Mouse (Mus musculus): ENCODE results near the gene Sema5a. TPM values are rescaled to one million over a fixed set of nuclear protein-coding genes. Genes with fewer than 3 reads are reported as not detected.

The Sema5a gene
- polyA plus RNA-seq, 1 experiment from 2014 or later, result 17.5 TPM

DNA sequence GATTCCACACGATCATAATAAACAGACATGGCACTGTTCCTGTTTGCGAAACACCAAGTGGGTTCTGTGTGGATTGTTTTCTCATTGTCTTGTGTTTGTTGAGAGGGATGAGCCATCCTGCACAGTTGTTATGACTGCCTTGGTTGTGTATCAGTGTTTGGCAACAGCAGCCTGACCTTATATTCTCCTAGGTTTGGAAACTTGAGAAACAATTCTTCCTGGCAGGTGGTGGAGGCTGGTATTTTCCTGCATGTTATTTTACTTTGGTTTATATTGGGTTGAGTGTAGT, 292.8 kb downstream of the Sema5a start:
- no peaks in the 10 kb centered on the region for H3K27me3 ChIP-seq (replicated peaks)
- no peak overlapping the region for H3K4me3 ChIP-seq (replicated peaks)
- no peak overlapping the region for H3K27ac ChIP-seq
- ATAC-seq (ENCODE audit: insufficient read depth, low FRiP score, low read depth), result no peak
- H3K4me1 ChIP-seq, result no peaks in the 10 kb centered on the region
- no peak overlapping the region for H3K9ac ChIP-seq
- no peaks in the 10 kb centered on the region for H3K36me3 ChIP-seq
- no peaks in the 10 kb centered on the region for H3K9me3 ChIP-seq
- WGBS, result 58% methylated on average over 2 of the region's 2 CpGs
- H3K4me2 ChIP-seq, result no peak overlapping the region

DNA sequence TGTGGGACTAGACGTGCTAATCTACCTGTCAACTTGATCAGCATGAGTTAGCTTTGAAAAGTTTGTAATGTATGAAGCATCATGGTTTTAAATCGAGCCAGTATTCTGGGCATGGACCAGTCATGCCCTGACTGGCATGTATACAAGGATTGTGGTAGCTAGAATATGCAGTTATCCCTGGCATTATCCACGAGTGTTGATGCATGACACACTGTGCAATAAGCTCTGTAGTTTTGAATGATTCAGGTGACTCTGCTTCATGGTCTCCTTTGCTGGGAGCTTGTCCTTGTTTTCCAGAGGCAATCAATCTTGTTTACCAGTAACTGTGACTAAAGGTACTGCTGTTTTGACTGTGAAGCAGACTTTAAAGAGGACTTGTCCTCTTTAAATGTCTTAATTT, 293.5 kb downstream of the Sema5a start:
- H3K4me1 ChIP-seq, result no peaks in the 10 kb centered on the region
- no peak for ATAC-seq (ENCODE audit: insufficient read depth, low FRiP score, low read depth)
- H3K4me2 ChIP-seq, result no peak overlapping the region
- no peak overlapping the region for H3K9ac ChIP-seq
- H3K27ac ChIP-seq, result no peak overlapping the region
- no peak overlapping the region for H3K4me3 ChIP-seq (replicated peaks)
- no peaks in the 10 kb centered on the region for H3K9me3 ChIP-seq
- 67% methylated on average over 3 of the region's 3 CpGs for WGBS
- no peaks in the 10 kb centered on the region for H3K27me3 ChIP-seq (replicated peaks)
- H3K36me3 ChIP-seq, result no peaks in the 10 kb centered on the region

DNA sequence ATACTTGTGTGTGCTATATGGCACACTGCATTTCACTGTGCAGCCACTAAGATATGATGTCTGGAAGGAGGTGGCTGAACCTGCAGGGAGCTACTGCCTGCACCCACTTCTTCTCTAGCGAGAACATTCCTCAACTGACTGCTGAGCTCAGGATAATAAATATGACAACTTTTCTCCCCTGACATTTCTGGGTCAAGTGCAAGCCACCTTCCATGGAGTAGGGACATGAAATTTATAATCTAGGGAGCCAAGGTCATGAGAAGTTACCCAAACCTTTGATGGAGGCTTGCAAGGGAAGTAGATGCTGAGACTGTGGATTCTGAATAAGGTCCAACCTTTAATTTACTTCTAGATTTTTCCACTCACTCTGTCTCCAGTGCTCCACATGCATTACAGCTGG, 298.1 kb downstream of the Sema5a start:
- ATAC-seq (ENCODE audit: insufficient read depth, low FRiP score, low read depth), result no peak
- Histone ChIP-seq H3K4me2 (no peak overlapping the region), H3K27ac (no peak overlapping the region), H3K4me1 (no peaks in the 10 kb centered on the region), H3K36me3 (no peaks in the 10 kb centered on the region), H3K4me3 (replicated peaks) (no peak overlapping the region), H3K9ac (no peak overlapping the region), H3K9me3 (no peaks in the 10 kb centered on the region), H3K27me3 (replicated peaks) (no peaks in the 10 kb centered on the region)
- 60% methylated on average over 1 of the region's 1 CpGs for WGBS

DNA sequence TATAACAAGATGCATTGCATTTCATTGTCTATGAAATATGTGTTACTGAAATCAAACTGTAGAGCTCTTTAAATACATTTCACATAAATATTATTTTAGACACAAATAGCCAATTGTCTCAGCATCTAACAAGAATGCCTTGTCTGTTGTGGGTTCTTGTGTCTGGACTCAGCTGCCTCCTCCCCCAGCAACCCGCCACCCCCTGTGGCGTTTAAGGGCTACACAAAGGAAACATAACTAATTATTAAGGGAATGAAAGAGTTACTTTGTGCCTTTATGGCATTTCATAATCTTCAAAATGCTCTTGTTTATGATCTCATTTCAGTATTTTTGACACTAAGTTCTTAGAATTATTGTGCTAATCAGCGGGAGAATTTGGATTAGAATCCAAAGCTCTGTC, 298.6 kb downstream of the Sema5a start:
- Histone ChIP-seq H3K4me1 (no peaks in the 10 kb centered on the region), H3K27me3 (replicated peaks) (no peaks in the 10 kb centered on the region), H3K9me3 (no peaks in the 10 kb centered on the region), H3K4me3 (replicated peaks) (no peak overlapping the region), H3K27ac (no peak overlapping the region), H3K9ac (no peak overlapping the region), H3K4me2 (no peak overlapping the region), H3K36me3 (no peaks in the 10 kb centered on the region)
- ATAC-seq (ENCODE audit: insufficient read depth, low FRiP score, low read depth), result no peak
- 83% methylated on average over 3 of the region's 3 CpGs for WGBS

DNA sequence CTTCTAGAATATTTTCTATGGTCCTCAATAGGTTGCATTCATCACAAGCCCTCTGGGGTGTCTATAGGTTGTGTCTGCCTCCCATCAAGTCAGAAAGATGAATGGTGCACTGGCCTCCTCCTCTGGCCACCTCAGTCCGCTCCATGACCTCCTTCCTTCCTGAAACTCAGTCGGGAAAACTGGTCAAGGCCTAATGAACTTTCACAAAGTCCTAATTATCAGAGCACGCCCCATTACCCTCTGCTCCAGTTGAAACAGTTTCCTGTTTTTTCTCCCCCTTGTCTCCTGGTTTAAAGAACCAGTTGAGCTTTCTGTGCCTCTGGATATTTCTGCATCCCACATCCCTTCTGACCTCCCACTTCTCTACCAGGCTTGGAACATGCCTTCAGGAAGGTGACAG, 300.8 kb downstream of the Sema5a start:
- whole genome bisulfite sequencing, result 68% methylated on average over 3 of the region's 3 CpGs
- ATAC-seq (ENCODE audit: insufficient read depth, low FRiP score, low read depth), result no peak
- H3K9me3 ChIP-seq, result no peaks in the 10 kb centered on the region
- H3K36me3 ChIP-seq, result no peaks in the 10 kb centered on the region
- no peaks in the 10 kb centered on the region for H3K4me1 ChIP-seq
- no peak overlapping the region for H3K4me3 ChIP-seq (replicated peaks)
- no peak overlapping the region for H3K27ac ChIP-seq
- no peak overlapping the region for H3K4me2 ChIP-seq
- H3K27me3 ChIP-seq (replicated peaks), result no peaks in the 10 kb centered on the region
- no peak overlapping the region for H3K9ac ChIP-seq

DNA sequence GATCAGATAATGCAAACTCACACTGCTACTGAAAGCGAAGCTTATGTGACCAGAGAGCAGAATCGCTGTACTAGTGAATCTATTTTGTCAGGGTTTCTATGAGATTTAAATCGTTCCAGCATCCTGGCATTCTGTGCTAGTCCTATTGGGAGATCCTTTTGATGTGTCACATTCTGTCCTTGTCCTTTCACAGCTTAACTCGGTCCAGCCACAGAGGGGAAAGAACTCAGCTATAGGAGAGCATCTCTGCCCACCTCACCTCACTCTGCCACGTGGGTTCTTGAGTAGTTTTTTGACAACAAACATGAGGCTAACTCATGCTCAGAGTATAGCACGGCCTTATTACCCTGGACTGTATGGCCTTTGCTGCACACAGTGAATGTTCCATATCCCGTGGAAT, 302.1 kb downstream of the Sema5a start:
- H3K9me3 ChIP-seq, result no peaks in the 10 kb centered on the region
- H3K9ac ChIP-seq, result no peak overlapping the region
- no peak overlapping the region for H3K27ac ChIP-seq
- WGBS, result 80% methylated on average over 7 of the region's 7 CpGs
- no peak overlapping the region for H3K4me3 ChIP-seq (replicated peaks)
- no peak for ATAC-seq (ENCODE audit: insufficient read depth, low FRiP score, low read depth)
- H3K36me3 ChIP-seq, result no peaks in the 10 kb centered on the region
- H3K4me1 ChIP-seq, result no peaks in the 10 kb centered on the region
- H3K4me2 ChIP-seq, result no peak overlapping the region
- H3K27me3 ChIP-seq (replicated peaks), result no peaks in the 10 kb centered on the region

DNA sequence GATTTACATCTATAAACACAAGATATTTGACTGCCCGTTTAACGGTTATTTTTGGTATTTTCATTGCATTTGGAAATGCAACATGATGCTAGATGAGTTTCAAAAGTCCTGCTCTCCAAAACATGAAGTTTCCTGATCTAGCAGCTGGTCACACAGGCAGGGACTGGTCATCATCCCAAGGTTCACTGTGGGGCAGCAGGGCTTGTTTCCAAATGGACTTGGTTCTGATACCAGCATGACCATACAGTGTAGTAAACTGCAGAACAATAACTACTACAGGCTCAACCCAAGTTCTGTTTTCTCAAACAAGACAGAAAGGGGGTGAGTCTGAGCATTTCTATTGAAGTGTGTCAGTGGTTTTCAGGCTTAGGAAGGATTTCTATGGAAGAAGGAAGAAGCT, 314.3 kb downstream of the Sema5a start:
- no peaks in the 10 kb centered on the region for H3K9me3 ChIP-seq
- no peak overlapping the region for H3K4me3 ChIP-seq (replicated peaks)
- H3K4me2 ChIP-seq, result no peak overlapping the region
- no peaks in the 10 kb centered on the region for H3K4me1 ChIP-seq
- H3K36me3 ChIP-seq, result no peaks in the 10 kb centered on the region
- H3K27ac ChIP-seq, result no peak overlapping the region
- 85% methylated on average over 2 of the region's 2 CpGs for WGBS
- no peak for ATAC-seq (ENCODE audit: insufficient read depth, low FRiP score, low read depth)
- H3K9ac ChIP-seq, result no peak overlapping the region
- H3K27me3 ChIP-seq (replicated peaks), result no peaks in the 10 kb centered on the region

DNA sequence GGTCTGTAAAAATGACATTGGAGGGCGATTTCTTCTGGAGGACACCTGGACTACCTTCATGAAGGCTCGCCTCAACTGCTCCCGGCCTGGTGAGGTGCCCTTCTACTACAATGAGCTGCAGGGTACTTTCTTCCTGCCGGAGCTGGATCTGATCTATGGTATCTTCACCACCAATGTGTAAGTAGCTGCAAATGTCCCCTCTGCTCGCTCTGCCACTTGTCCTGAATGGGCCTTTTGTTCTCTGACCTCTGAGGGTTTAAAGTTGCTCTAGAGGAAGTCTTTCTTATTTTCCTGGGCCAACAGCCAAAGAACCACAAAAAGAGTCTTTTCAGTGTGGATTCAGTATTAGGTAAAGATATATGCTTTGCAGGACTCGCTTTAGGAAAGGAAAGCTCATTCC, 318.0 kb downstream of the Sema5a start:
- Histone ChIP-seq H3K36me3 (no peaks in the 10 kb centered on the region), H3K9me3 (no peaks in the 10 kb centered on the region), H3K27ac (no peak overlapping the region), H3K4me1 (no peaks in the 10 kb centered on the region), H3K27me3 (replicated peaks) (no peaks in the 10 kb centered on the region), H3K9ac (no peak overlapping the region), H3K4me3 (replicated peaks) (no peak overlapping the region), H3K4me2 (no peak overlapping the region)
- no peak for ATAC-seq (ENCODE audit: insufficient read depth, low FRiP score, low read depth)
- 61% methylated on average over 6 of the region's 6 CpGs for WGBS

DNA sequence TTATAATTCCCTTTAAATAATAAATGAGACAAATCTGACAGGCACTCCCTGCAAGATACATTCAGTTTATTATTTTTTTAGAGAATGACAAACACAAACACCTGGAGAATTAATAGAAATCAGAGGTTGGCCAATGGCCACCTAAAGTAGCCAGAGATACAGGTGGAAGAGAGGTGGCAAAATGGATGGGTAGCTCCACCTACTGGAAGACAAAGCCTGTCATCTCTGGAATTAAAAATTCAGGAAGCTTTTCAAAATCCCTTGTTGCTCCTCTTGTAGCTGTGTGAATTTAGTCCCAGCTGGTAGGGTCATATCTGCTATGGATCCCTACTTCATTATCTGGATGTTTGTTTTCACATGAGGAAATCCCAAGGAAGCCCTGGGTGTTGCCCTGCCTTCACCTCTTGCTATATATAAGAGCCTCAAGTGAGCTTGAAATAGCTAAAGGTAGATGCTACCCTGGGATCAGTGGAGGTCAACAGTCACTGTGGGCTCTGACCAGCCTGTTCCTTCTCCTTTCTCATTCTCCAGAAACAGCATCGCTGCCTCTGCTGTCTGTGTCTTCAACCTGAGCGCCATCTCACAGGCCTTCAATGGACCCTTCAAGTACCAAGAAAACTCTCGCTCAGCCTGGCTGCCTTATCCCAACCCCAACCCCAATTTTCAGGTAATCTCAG, 323.7 kb downstream of the Sema5a start:
- Histone ChIP-seq H3K9me3 (no peaks in the 10 kb centered on the region), H3K27ac (no peak overlapping the region), H3K4me3 (replicated peaks) (no peak overlapping the region), H3K4me2 (no peak overlapping the region), H3K9ac (no peak overlapping the region), H3K36me3 (no peaks in the 10 kb centered on the region; the same call in 1 of the 2 replicates), H3K27me3 (replicated peaks) (no peaks in the 10 kb centered on the region), H3K4me1 (no peaks in the 10 kb centered on the region)
- WGBS, result 93% methylated on average over 3 of the region's 3 CpGs
- no peak for ATAC-seq (ENCODE audit: insufficient read depth, low FRiP score, low read depth)

DNA sequence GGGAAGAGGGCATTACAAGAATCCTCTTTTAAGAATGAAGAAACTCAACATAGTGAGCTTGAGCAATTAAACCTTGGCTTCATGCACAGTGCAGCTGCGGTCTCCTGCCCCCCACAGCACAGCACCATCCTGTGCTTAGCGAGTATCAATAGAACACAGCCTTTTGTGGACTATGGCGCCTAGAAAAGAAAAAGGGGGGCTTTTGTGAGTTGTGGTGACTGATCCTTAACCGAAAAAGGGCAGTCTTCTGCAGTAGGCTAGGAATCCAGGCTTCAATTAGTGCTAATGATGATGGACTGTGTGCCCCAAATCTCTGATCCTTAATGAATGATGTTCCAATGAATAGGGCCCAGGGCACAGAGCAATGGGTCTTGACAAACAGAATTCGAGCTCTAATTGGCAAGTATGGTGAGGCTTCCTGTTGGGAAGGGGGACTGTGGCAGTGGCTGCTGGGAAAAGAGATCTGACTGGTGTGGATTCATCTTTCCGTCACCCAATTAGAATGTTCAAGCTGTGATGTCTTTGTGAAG, 324.3 kb downstream of the Sema5a start:
- Histone ChIP-seq H3K27ac (no peak overlapping the region), H3K4me2 (no peak overlapping the region), H3K9me3 (no peaks in the 10 kb centered on the region), H3K27me3 (replicated peaks) (no peaks in the 10 kb centered on the region), H3K4me1 (no peaks in the 10 kb centered on the region), H3K36me3 (no peaks in the 10 kb centered on the region; the same call in 1 of the 2 replicates), H3K9ac (no peak overlapping the region), H3K4me3 (replicated peaks) (no peak overlapping the region)
- 75% methylated on average over 6 of the region's 6 CpGs for WGBS
- no peak for ATAC-seq (ENCODE audit: insufficient read depth, low FRiP score, low read depth)

DNA sequence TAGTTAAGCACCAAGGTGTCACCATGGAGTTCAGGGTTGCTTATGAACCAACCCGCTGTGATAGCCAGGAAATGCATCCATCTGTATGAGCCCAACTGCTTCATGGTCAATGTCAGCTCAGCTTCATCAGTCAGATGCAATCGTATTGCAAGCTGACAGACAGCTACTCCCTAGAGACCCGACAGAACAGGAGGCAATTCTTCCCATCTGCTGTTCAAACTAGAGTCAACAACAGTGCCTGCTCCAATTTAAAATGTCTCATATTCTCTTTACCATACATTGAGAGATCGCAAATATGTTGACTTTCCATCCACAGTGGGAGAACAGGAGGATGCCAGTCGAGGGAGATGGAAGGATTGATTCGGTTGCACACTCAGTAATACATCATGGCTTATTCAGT, 329.7 kb downstream of the Sema5a start:
- H3K4me2 ChIP-seq, result no peak overlapping the region
- H3K9ac ChIP-seq, result no peak overlapping the region
- H3K36me3 ChIP-seq, result no peaks in the 10 kb centered on the region; the same call in 1 of the 2 replicates
- no peak overlapping the region for H3K27ac ChIP-seq
- H3K4me1 ChIP-seq, result no peaks in the 10 kb centered on the region
- H3K9me3 ChIP-seq, result no peaks in the 10 kb centered on the region
- no peak overlapping the region for H3K4me3 ChIP-seq (replicated peaks)
- no peaks in the 10 kb centered on the region for H3K27me3 ChIP-seq (replicated peaks)
- ATAC-seq (ENCODE audit: insufficient read depth, low FRiP score, low read depth), result no peak
- 75% methylated on average over 6 of the region's 6 CpGs for WGBS

DNA sequence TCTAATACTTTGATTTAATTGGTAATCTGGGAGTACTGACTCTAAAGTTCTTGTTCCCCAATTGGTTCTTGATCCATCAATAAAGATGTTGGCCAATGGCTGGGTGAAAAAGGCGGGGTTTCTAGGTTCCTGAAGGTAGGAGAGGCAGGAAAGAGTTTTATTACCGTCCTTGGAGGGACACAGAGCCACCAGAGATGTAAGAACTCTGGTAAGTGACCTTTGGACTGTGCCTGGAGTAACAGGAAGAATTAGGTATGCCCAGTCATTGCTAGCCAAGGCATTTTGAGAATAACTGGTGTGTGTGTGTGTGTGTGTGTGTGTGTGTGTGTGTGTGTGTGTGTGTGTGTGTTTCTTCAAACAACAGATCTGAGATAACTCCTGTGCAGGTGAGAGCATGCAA, 330.6 kb downstream of the Sema5a start:
- H3K4me2 ChIP-seq, result no peak overlapping the region
- peak; percentile 22; the same call in 1 of the 2 replicates for ATAC-seq (ENCODE audit: insufficient read depth, low FRiP score, low read depth)
- no peaks in the 10 kb centered on the region for H3K9me3 ChIP-seq
- WGBS, result 63% methylated on average over 2 of the region's 2 CpGs
- no peak overlapping the region for H3K27ac ChIP-seq
- no peaks in the 10 kb centered on the region for H3K4me1 ChIP-seq
- H3K36me3 ChIP-seq, result no peaks in the 10 kb centered on the region
- H3K9ac ChIP-seq, result no peak overlapping the region
- H3K27me3 ChIP-seq (replicated peaks), result no peaks in the 10 kb centered on the region
- H3K4me3 ChIP-seq (replicated peaks), result no peak overlapping the region

DNA sequence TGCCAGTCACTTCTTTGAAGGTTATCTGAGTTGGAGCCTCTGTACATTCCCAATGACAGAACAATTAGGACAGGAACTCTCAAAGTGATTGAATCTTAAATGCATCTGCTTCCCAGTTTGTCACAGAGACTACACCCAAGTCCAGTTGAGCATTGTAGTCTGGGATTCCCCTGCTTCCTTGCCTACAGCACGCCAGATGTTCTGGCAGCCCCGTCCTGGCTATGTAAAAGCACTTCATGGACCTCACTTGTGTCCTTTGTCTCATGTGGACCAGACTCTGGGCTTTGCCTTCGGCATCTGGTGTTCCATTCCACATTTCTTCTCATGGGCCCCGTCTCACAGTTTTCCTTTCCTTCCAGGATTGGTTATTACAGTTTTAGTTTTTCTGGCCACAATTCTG, 334.7 kb downstream of the Sema5a start:
- H3K27me3 ChIP-seq (replicated peaks), result no peaks in the 10 kb centered on the region
- H3K9me3 ChIP-seq, result no peaks in the 10 kb centered on the region
- no peaks in the 10 kb centered on the region for H3K4me1 ChIP-seq
- no peak overlapping the region for H3K4me2 ChIP-seq
- WGBS, result 70% methylated on average over 4 of the region's 4 CpGs
- H3K4me3 ChIP-seq (replicated peaks), result no peak overlapping the region
- no peak overlapping the region for H3K9ac ChIP-seq
- no peak for ATAC-seq (ENCODE audit: insufficient read depth, low FRiP score, low read depth)
- no peaks in the 10 kb centered on the region for H3K36me3 ChIP-seq
- no peak overlapping the region for H3K27ac ChIP-seq
